Mouse (Mus musculus): ENCODE measurements around the gene Zfyve9. TPM values are rescaled to one million over a fixed set of nuclear protein-coding genes. Genes with fewer than 3 reads are reported as not detected.

Zfyve9 gene
- total RNA-seq, 2 experiments from 2014 or later, result 27.4 to 28.0 TPM

GRCm38 (mm10) chr4:108619587-108620341, 160.8 kb downstream of the Zfyve9 start, which contains the start of gene Cc2d1b:
Cc2d1b (plus strand) TSS chr4:108619940.
- intact Hi-C loops (cut with DNase I), result loop anchor here (2.0 to 5.0 kb wide), 2 partner anchors 41 to 292 kb away; partner anchors contain the start of genes Coa7, Orc1 and Prpf38a
- DNase-seq, result peak; percentile 85 to 89

- intact Hi-C loops (cut with DNase I), result no loop called here
Observed at GRCm38 (mm10) chr4:108619165-108619564, 161.4 kb downstream of the Zfyve9 start.

GRCm38 (mm10) chr4:108618586-108618985, 162.0 kb downstream of the Zfyve9 start:
- intact Hi-C loops (cut with DNase I), result no loop called here

More at GRCm38 (mm10) chr4:108619165-108619564, 161.4 kb downstream of the Zfyve9 start:
- no peak for DNase-seq

GRCm38 (mm10) chr4:108610935-108611334, 169.7 kb downstream of the Zfyve9 start:
- DNase-seq, result no peak
- intact Hi-C loops (cut with DNase I), result no loop called here

More at GRCm38 (mm10) chr4:108618586-108618985, 162.0 kb downstream of the Zfyve9 start:
- no peak for DNase-seq

- no peak for DNase-seq
- intact Hi-C loops (cut with DNase I), result no loop called here
Observed at GRCm38 (mm10) chr4:108608651-108609050, 171.9 kb downstream of the Zfyve9 start.

- intact Hi-C loops (cut with DNase I), result no loop called here
- no peak for DNase-seq
Observed at GRCm38 (mm10) chr4:108601870-108602269, 178.7 kb downstream of the Zfyve9 start.

- no peak for DNase-seq
- intact Hi-C loops (cut with DNase I), result no loop called here
Observed at GRCm38 (mm10) chr4:108598306-108598705, 182.3 kb downstream of the Zfyve9 start.

GRCm38 (mm10) chr4:108595785-108596184, 184.8 kb downstream of the Zfyve9 start:
- intact Hi-C loops (cut with DNase I), result no loop called here
- DNase-seq, result no peak

GRCm38 (mm10) chr4:108593376-108593775, 187.2 kb downstream of the Zfyve9 start:
- DNase-seq, result no peak
- intact Hi-C loops (cut with DNase I), result no loop called here

Other genes starting within 250 kb of the Zfyve9 start
- 10 to 100 TPM; 15.3 to 18.4 TPM for gene Prpf38a, start 201.5 kb downstream of the Zfyve9 start, total RNA-seq (2021)
- under 1 TPM in 1 of 2 experiments, not detected in 1; 0.19 TPM for gene Orc1, start 201.4 kb downstream of the Zfyve9 start, total RNA-seq (2021)
- gene Cc2d1b, start 160.9 kb downstream of the Zfyve9 start, total RNA-seq (2021), result 10 to 100 TPM; 15.6 to 16.3 TPM
- under 1 TPM; 0.36 to 0.51 TPM for gene 3110021N24Rik, start 61.1 kb downstream of the Zfyve9 start, total RNA-seq (2021)
- 10 to 100 TPM; 81.3 to 87.0 TPM for gene Btf3l4, start 52.8 kb upstream of the Zfyve9 start, total RNA-seq (2021)
- 10 to 100 TPM; 30.0 to 32.4 TPM for gene Txndc12, start 53.8 kb upstream of the Zfyve9 start, total RNA-seq (2021)
- 10 to 100 TPM; 20.5 to 20.6 TPM for gene Kti12, start 67.0 kb upstream of the Zfyve9 start, total RNA-seq (2021)
- not detected for gene A730015C16Rik, start 67.8 kb upstream of the Zfyve9 start, total RNA-seq (2021)
- 1 to 10 TPM in 1 of 2 experiments, under 1 TPM in 1; 0.24 to 1.1 TPM for gene Rab3b, start 98.3 kb upstream of the Zfyve9 start, total RNA-seq (2021)
- 100 to 1,000 TPM; 132 to 133 TPM for gene Nrd1, start 219.9 kb upstream of the Zfyve9 start, total RNA-seq (2021)